Mouse (Mus musculus) cerebellum, postnatal 10 days (tissue): ENCODE measurements around the gene Amz2.
A peak's percentile ranks its signal among the peaks of the same experiment; 100 is the strongest.

Experiments used
- DNase-seq, 2 experiments: peaks; one replicate each; pipeline ENCODE4 v3.0.0; 2021; ENCODE audit warnings: mixed read lengths in 2 of 2

Gene Amz2

GRCm38 (mm10) chr11:109425392-109426271 is at the start of gene Amz2:
TSS of gene Amz2 (plus strand) at chr11:109425946.
- peak; percentile 100 for DNase-seq

GRCm38 (mm10) chr11:109376484-109377143 is 49.1 kb upstream of the Amz2 start:
- peak; percentile 58 to 61 for DNase-seq

- DNase-seq = no peak
These were observed 48.3 kb upstream of the Amz2 start for GRCm38 (mm10) chr11:109377477-109377876.

GRCm38 (mm10) chr11:109378051-109378450 is 47.7 kb upstream of the Amz2 start:
- no peak for DNase-seq

- no peak for DNase-seq
These were observed 45.1 kb upstream of the Amz2 start for GRCm38 (mm10) chr11:109380662-109381061.

GRCm38 (mm10) chr11:109385296-109385695 is 40.5 kb upstream of the Amz2 start:
- no peak for DNase-seq

GRCm38 (mm10) chr11:109389046-109389445 is 36.7 kb upstream of the Amz2 start:
- DNase-seq = peak; percentile 59 to 64

GRCm38 (mm10) chr11:109391200-109391599 is 34.5 kb upstream of the Amz2 start:
- no peak for DNase-seq

- DNase-seq = no peak
These were observed 34.0 kb upstream of the Amz2 start for GRCm38 (mm10) chr11:109391760-109392159.

GRCm38 (mm10) chr11:109392601-109393000 is 33.1 kb upstream of the Amz2 start:
- no peak for DNase-seq

- DNase-seq = no peak
These were observed 31.0 kb upstream of the Amz2 start for GRCm38 (mm10) chr11:109394758-109395157.

- no peak for DNase-seq
These were observed 30.5 kb upstream of the Amz2 start for GRCm38 (mm10) chr11:109395291-109395690.

- DNase-seq = no peak
These were observed 19.3 kb upstream of the Amz2 start for GRCm38 (mm10) chr11:109406431-109406830.

- no peak for DNase-seq
These were observed 15.4 kb upstream of the Amz2 start for GRCm38 (mm10) chr11:109410197-109410980.

GRCm38 (mm10) chr11:109413617-109414016 is 12.1 kb upstream of the Amz2 start, which contains the start of gene 9930022D16Rik:
TSS of gene 9930022D16Rik (plus strand) at chr11:109413917.
- DNase-seq = no peak

- no peak for DNase-seq
These were observed 10.9 kb upstream of the Amz2 start for GRCm38 (mm10) chr11:109414802-109415201.

- DNase-seq = no peak
These were observed 8.9 kb upstream of the Amz2 start for GRCm38 (mm10) chr11:109416709-109417420.

- no peak for DNase-seq
These were observed 8.2 kb upstream of the Amz2 start for GRCm38 (mm10) chr11:109417472-109418040.

- DNase-seq = no peak
These were observed 6.3 kb upstream of the Amz2 start for GRCm38 (mm10) chr11:109419461-109419860.

- no peak for DNase-seq
These were observed 5.7 kb upstream of the Amz2 start for GRCm38 (mm10) chr11:109419961-109420566.

- DNase-seq = no peak
These were observed 5.2 kb upstream of the Amz2 start for GRCm38 (mm10) chr11:109420567-109420962.

- no peak for DNase-seq
These were observed 4.5 kb upstream of the Amz2 start for GRCm38 (mm10) chr11:109421205-109421604.
